Mouse (Mus musculus) hindbrain, embryonic 11.5 days (tissue): ENCODE data around the gene Aff3. TPM values are rescaled to one million over a fixed set of nuclear protein-coding genes. Genes with fewer than 3 reads are reported as not detected.
A peak's percentile ranks its signal among the peaks of the same experiment; 100 is the strongest.

Experiments
- ATAC-seq: fragments of 200-750 bp; cut with Nextera tagmentation; 2 replicates; pipeline ENCODE4 v1.8.0; 2017; ENCODE audit warnings: mild to moderate bottlenecking, moderate TSS enrichment, moderate library complexity; ENCODE audit not compliant: low FRiP score
- DNase-seq: peaks from one replicate; pipeline ENCODE4 v3.0.0-alpha.2; 2015; ENCODE audit warnings: low spot score
- H3K27ac ChIP-seq: fragments of 300-500 bp; sonication (generic); 2 replicates; pipeline ENCODE4 v1.5.1; 2014; ENCODE audit warnings: mild to moderate bottlenecking, low read depth, low read length
- H3K27me3 ChIP-seq: fragments of 300-500 bp; sonication (generic); 2 replicates; pipeline ENCODE4 v1.6.1; 2014; ENCODE audit warnings: mild to moderate bottlenecking, low read length, moderate library complexity, mixed read lengths; ENCODE audit not compliant: control insufficient read depth, insufficient read depth
- H3K36me3 ChIP-seq: fragments of 300-500 bp; sonication (generic); 2 replicates; pipeline ENCODE4 v1.6.1; 2014; ENCODE audit warnings: mild to moderate bottlenecking, low read length, moderate library complexity, mixed read lengths; ENCODE audit not compliant: control insufficient read depth, insufficient read depth
- H3K4me1 ChIP-seq: fragments of 300-500 bp; sonication (generic); replicated peaks from 2 replicates; pipeline ENCODE4 v1.6.1; 2014; ENCODE audit warnings: low read length, mixed read lengths; ENCODE audit not compliant: control insufficient read depth, insufficient read depth
- H3K4me2 ChIP-seq: fragments of 300-500 bp; sonication (generic); replicated peaks from 2 replicates; pipeline ENCODE4 v1.6.1; 2014; ENCODE audit warnings: mild to moderate bottlenecking, low read depth, low read length
- H3K4me3 ChIP-seq: fragments of 300-500 bp; sonication (generic); 2 replicates; pipeline ENCODE4 v1.5.1; 2014; ENCODE audit warnings: low read depth, low read length
- H3K9ac ChIP-seq: fragments of 300-500 bp; sonication (generic); 2 replicates; pipeline ENCODE4 v1.6.1; 2014; ENCODE audit warnings: low read depth, low read length
- H3K9me3 ChIP-seq: fragments of 300-500 bp; sonication (generic); 2 replicates; pipeline ENCODE4 v1.6.1; 2016; ENCODE audit warnings: low read length; ENCODE audit not compliant: control insufficient read depth
- WGBS: fragments of 180-500 bp; shearing (Covaris S2); extraction: QIAGEN DNeasy Blood & Tissue Kit; methylation state at CpG from one replicate; pipeline ENCODE4 v1.1.7; 2014; 5-methylcytosine and 5-hydroxymethylcytosine counted together
- polyA plus RNA-seq: library from polyadenylated mRNA; unstranded; fragments of >200 nt; fragmentation: Nextera tagmentation; extraction: Ambion mirVana; gene quantifications from 2 replicates; pipeline ENCODE4 v1.2.1, GENCODE M21; 2014

Aff3 gene
- polyA plus RNA-seq, 1 experiment from 2014 or later = 19.7 TPM

DNA sequence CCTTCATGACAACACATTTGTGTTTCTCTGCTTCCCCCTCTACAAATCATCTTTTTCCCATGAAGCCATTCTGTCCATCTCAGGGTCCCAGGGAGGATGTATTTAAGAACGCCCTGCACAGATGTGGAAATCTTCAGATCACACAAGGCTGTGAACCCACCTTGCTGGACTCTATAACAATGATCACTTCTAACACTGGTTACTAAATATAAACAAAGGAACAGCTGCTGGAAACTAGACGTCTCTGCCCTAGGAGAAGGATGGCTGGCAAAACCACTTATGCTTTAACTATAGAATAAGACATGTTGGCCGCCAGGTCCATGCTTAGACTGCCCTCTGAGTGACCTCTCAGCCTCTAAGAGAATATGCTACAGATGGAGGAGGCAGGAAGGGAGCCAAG is 69.4 kb downstream of the Aff3 start:
- DNase-seq (no peak), ATAC-seq (no peak)
- H3K4me3 ChIP-seq = no peak overlapping the region
- 65% methylated on average over 3 of the region's 3 CpGs for WGBS
- no peaks in the 10 kb centered on the region for H3K36me3 ChIP-seq
- H3K9ac ChIP-seq = no peak overlapping the region
- H3K4me2 ChIP-seq = no peak overlapping the region
- no peak overlapping the region for H3K27ac ChIP-seq
- H3K27me3 ChIP-seq = no peaks in the 10 kb centered on the region
- no peaks in the 10 kb centered on the region for H3K4me1 ChIP-seq
- no peaks in the 10 kb centered on the region for H3K9me3 ChIP-seq

DNA sequence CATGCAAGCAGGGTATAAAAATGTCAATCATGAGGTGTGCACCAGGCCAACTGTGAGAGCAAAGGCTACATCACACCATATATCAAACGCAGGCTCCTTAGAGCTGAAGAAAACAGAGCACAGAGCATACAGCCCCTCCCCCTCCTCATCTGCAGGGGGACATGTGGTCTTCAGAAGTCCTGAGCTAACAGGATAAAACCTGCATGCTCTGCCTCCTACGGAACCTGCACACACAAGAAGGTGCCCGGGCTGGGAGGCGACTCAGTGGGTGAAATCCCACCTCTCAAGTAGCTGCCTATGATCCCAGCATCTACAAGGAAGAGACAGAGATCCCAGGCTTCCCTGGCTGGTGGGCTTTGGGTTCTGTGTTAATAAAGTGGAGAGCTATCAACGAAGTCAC is 70.0 kb downstream of the Aff3 start:
- Histone ChIP-seq H3K4me2 (no peak overlapping the region), H3K9me3 (no peaks in the 10 kb centered on the region), H3K9ac (no peak overlapping the region), H3K36me3 (no peaks in the 10 kb centered on the region), H3K27me3 (no peaks in the 10 kb centered on the region), H3K27ac (no peak overlapping the region), H3K4me1 (no peaks in the 10 kb centered on the region), H3K4me3 (no peak overlapping the region)
- ATAC-seq (no peak), DNase-seq (no peak)
- 80% methylated on average over 5 of the region's 5 CpGs for WGBS

DNA sequence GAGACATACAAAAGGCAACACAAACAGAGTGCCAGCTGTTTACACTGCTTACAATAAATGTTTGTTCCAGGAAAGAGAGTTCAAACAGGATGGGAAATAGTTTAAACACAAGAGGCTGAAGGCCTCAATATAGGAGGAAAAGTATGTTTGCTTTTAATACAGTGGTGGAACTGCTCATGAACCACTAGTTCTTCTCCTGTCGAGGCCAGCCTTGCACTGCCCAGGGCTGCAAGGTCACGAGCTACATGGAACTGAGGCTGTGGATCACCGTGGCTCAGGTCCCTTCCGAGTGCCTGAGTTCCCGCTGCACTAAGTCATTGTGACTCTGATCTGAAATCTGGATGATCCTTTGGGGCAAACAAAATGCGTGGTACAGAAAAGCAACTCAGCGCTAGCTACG is 73.6 kb downstream of the Aff3 start:
- no peak for DNase-seq
- H3K27me3 ChIP-seq = no peaks in the 10 kb centered on the region
- no peak overlapping the region for H3K4me2 ChIP-seq
- no peaks in the 10 kb centered on the region for H3K36me3 ChIP-seq
- no peak overlapping the region for H3K4me3 ChIP-seq
- H3K9me3 ChIP-seq = no peaks in the 10 kb centered on the region
- H3K4me1 ChIP-seq = no peaks in the 10 kb centered on the region
- H3K27ac ChIP-seq = no peak overlapping the region
- WGBS = 84% methylated on average over 8 of the region's 8 CpGs
- ATAC-seq = no peak
- H3K9ac ChIP-seq = no peak overlapping the region

DNA sequence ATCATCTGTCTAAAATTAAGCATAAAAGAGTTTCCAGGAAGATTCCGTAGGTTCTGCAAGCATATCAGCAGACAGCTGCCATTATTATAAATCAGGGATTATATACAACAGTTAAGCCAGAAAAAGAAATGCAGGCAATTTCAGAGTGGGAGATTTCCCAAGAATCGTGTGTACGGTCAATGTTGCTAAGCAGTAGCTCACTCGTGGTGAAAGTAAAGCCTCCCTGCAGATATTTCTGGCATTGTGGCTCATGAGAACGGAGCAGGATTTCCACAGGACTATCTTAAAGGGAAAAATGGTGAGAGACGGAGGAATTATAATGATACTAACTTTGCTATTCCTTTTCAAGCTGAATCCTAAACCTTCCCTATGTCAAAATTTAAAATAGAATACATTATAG is 76.0 kb downstream of the Aff3 start:
- Histone ChIP-seq H3K4me2 (no peak overlapping the region), H3K27ac (no peak overlapping the region), H3K9ac (no peak overlapping the region), H3K9me3 (no peaks in the 10 kb centered on the region), H3K4me3 (no peak overlapping the region), H3K4me1 (no peaks in the 10 kb centered on the region), H3K27me3 (no peaks in the 10 kb centered on the region), H3K36me3 (no peaks in the 10 kb centered on the region)
- 93% methylated on average over 6 of the region's 6 CpGs for WGBS
- no peak for DNase-seq
- ATAC-seq = no peak

DNA sequence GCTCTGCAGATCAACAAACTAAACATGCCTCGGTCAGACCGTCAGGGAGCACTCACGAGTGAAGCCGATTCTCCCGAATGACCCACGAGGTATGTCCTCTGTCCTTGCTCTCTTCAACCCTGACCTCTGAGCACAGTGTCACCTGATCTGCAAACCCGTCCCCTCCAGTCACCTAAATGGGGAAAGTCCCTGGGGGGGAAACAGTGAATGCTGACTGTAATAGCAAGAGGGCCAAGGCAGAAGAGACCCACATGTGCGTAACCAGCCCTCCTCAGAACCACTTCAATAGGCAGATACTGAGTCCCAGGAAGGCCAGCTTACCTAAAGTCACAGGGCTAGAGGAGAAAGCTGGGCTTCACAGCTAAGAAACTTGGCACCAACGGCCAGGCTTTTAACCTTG is 82.4 kb downstream of the Aff3 start:
- no peaks in the 10 kb centered on the region for H3K9me3 ChIP-seq
- H3K9ac ChIP-seq = no peak overlapping the region
- ATAC-seq (no peak), DNase-seq (no peak)
- H3K4me3 ChIP-seq = no peak overlapping the region
- 86% methylated on average over 9 of the region's 9 CpGs for WGBS
- no peaks in the 10 kb centered on the region for H3K4me1 ChIP-seq
- H3K27me3 ChIP-seq = no peaks in the 10 kb centered on the region
- H3K36me3 ChIP-seq = no peaks in the 10 kb centered on the region
- no peak overlapping the region for H3K27ac ChIP-seq
- H3K4me2 ChIP-seq = no peak overlapping the region

DNA sequence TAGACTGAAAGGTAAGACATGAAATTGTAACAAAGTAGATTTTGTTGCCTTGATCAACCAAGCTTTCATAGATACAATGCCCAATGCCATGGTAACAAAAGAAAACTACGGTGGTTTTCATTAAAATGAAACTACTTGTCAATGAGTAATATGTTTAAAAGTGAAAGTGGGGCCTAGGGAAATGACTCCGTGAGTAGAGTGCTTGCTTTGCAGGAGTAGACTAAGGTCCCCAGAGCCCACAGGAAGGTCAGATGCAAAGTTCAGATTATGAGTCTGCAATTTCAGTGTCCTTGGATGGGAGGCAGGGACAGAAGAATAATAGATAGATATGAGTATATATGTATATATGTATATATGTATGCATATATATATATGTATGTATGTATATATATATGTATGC is 84.2 kb downstream of the Aff3 start:
- Histone ChIP-seq H3K4me1 (no peaks in the 10 kb centered on the region), H3K9ac (no peak overlapping the region), H3K4me3 (no peak overlapping the region), H3K27me3 (no peaks in the 10 kb centered on the region), H3K9me3 (no peaks in the 10 kb centered on the region), H3K4me2 (no peak overlapping the region), H3K27ac (no peak overlapping the region), H3K36me3 (no peaks in the 10 kb centered on the region)
- no peak for ATAC-seq
- 84% methylated on average over 2 of the region's 2 CpGs for WGBS
- no peak for DNase-seq

DNA sequence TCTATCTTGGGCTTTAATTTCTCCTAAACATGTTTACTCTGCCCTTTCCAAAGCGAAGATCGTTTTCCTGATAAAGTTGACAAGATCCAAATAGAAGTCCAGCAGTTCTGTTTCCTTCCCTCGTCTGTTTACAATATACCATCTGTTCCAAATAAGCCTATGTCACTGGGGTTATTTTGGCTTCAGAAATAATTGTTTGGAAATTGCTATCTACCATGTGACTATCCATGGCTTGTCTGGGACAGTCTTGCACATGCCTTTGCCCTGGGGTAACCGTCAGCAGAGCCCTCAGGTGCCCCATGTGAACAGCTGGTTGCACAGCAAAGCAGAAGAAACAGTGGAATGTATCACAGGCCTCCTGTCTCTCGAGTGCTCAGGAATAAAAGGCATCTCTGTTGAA is 86.4 kb downstream of the Aff3 start:
- Histone ChIP-seq H3K27me3 (no peaks in the 10 kb centered on the region), H3K36me3 (no peaks in the 10 kb centered on the region), H3K4me2 (no peak overlapping the region), H3K27ac (no peak overlapping the region), H3K9ac (no peak overlapping the region), H3K9me3 (no peaks in the 10 kb centered on the region), H3K4me1 (no peaks in the 10 kb centered on the region), H3K4me3 (no peak overlapping the region)
- ATAC-seq (no peak), DNase-seq (no peak)
- 63% methylated on average over 5 of the region's 5 CpGs for WGBS

DNA sequence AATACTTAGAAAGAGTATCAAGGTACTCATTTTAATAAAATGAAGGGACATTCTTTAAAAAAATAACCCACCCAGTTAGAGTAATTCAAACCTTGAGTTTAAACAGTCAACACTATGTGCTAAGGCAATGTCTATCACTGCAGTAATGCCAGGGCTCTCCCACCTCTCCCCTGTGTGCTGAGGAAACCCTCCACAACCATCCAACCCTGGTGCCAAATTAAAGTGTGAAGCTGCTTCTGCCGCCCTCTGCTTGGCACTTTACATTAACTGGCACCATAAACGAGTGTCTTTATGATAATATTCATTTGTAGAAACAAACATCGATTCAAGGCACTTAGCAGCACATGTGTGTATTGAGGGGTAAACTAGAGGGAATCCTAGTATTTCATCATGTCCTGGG is 97.0 kb downstream of the Aff3 start:
- no peak overlapping the region for H3K4me2 ChIP-seq
- H3K27ac ChIP-seq = no peak overlapping the region
- H3K4me1 ChIP-seq = peaks cover 18% of the 10 kb centered on the region
- no peak for DNase-seq
- H3K4me3 ChIP-seq = no peak overlapping the region
- WGBS = 84% methylated on average over 3 of the region's 3 CpGs
- ATAC-seq = no peak
- H3K9ac ChIP-seq = no peak overlapping the region
- no peaks in the 10 kb centered on the region for H3K36me3 ChIP-seq
- no peaks in the 10 kb centered on the region for H3K9me3 ChIP-seq
- no peaks in the 10 kb centered on the region for H3K27me3 ChIP-seq

DNA sequence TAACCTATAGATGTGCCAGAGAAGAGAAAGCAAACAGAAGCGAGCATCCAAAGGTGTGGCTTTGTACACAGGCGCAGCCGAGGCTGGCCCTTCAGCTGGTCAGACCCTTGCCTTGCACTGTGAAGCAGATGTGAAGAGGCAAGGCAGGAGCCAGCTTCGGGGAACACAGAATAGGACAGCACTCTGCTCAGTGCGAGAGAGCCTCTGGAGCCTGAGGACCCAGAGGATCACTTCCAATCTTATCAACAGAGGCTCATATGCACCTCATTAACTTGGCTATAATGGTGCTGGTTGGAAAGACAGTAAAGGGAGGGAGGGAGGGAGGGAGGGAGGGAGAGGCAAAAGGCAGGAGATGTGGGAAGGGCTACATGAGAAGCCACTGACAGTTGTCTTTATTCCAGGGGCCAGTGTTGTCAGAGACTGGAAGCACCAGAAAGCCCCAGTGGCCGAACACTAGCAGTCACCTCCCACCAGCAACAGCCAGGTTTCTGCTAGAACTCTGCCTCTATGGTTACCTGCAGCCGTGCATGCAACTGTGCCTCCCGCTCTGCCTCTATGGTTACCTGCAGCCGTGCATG is 98.6 kb downstream of the Aff3 start:
- peak; percentile 31; the same call in 1 of the 2 replicates for ATAC-seq
- Histone ChIP-seq H3K27me3 (no peaks in the 10 kb centered on the region), H3K36me3 (no peaks in the 10 kb centered on the region), H3K4me2 (peak overlapping the region; percentile 3; the same call in 1 of the 2 replicates), H3K9ac (no peak overlapping the region), H3K4me3 (no peak overlapping the region), H3K9me3 (no peaks in the 10 kb centered on the region), H3K4me1 (peaks cover 22% of the 10 kb centered on the region), H3K27ac (peak overlapping the region; percentile 85)
- 30% methylated on average over 9 of the region's 9 CpGs for WGBS
- DNase-seq = peak; percentile 38
